Mouse (Mus musculus): ENCODE data around the gene A4gnt. TPM values are rescaled to one million over a fixed set of nuclear protein-coding genes. Genes with fewer than 3 reads are reported as not detected.

A4gnt gene
- polyA plus RNA-seq, 1 experiment from 2014 or later, result 1.2 TPM

DNA sequence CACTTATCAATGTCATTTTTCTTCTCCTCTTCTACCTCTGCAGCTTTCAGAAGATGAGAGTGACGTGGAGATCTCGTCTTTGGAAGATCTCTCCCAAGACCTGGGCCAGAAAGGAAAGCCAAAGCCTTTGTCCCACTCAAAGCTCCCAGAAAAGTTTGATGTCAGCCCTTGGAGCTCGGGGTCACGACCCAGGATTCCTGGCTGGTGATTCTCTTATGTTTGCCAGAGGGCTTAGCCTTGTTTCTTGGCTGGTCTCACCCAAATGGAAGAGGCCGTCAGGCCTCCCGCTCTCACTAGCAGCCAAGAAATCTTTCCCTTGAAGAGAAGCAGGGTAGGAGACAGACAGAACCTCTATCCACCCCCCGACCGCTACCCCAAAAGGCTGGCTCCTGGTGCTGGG lies 55.3 kb downstream of the A4gnt start:
- no peak overlapping the region for H3K4me3 ChIP-seq (replicated peaks; ENCODE audit: low read depth, low read length)
- no peak overlapping the region for H3K9ac ChIP-seq (ENCODE audit: low read depth, low read length)
- ATAC-seq (replicated peaks; ENCODE audit: low FRiP score, low read depth) (no peak), DNase-seq (ENCODE audit: low spot score) (no peak)
- H3K27ac ChIP-seq, result no peak overlapping the region
- 95% methylated on average over 8 of the region's 8 CpGs for WGBS
- no peaks in the 10 kb centered on the region for H3K4me1 ChIP-seq (replicated peaks; ENCODE audit: insufficient read depth, low read length)
- no peak for TF ChIP-seq CTCF (IDR thresholded peaks at IDR 0.05; ENCODE audit: low read depth)
- peaks cover 36% of the 10 kb centered on the region for H3K36me3 ChIP-seq (ENCODE audit: insufficient read depth, low read length)
- no peaks in the 10 kb centered on the region for H3K27me3 ChIP-seq (ENCODE audit: insufficient read depth, low read length)
- H3K4me2 ChIP-seq (ENCODE audit: low read length), result no peak overlapping the region
- H3K9me3 ChIP-seq (replicated peaks; ENCODE audit: low read length), result no peaks in the 10 kb centered on the region

DNA sequence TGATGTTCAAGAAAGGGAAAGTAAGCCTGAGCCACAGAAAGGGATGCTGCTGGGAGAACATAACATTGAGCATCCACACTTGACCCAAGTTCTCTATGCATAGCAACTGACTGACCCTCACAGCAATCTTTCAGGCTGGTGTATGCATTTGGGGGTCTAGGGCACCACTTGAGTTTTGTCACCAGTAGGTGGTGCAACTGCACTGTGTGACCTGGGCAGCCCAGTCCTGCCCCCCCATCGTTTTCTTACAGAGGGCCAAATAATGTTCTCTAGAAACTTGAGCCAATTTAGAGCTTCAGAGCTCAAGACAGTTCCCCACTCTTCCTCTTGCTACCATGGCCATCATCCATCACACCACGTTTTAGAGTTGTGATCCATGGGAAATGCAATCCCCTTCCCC lies 59.3 kb downstream of the A4gnt start:
- no peak for ATAC-seq (replicated peaks; ENCODE audit: low FRiP score, low read depth)

More for the DNA sequence above, 59.3 kb downstream of the A4gnt start:
- Histone ChIP-seq H3K4me1 (replicated peaks; ENCODE audit: insufficient read depth, low read length) (no peaks in the 10 kb centered on the region), H3K9ac (ENCODE audit: low read depth, low read length) (no peak overlapping the region), H3K4me3 (replicated peaks; ENCODE audit: low read depth, low read length) (no peak overlapping the region), H3K36me3 (ENCODE audit: insufficient read depth, low read length) (peaks cover 17% of the 10 kb centered on the region; the same call in 1 of the 2 replicates), H3K4me2 (ENCODE audit: low read length) (no peak overlapping the region), H3K27me3 (ENCODE audit: insufficient read depth, low read length) (no peaks in the 10 kb centered on the region), H3K27ac (no peak overlapping the region), H3K9me3 (replicated peaks; ENCODE audit: low read length) (no peaks in the 10 kb centered on the region)
- no peak for DNase-seq (ENCODE audit: low spot score)
- 27% methylated on average over 2 of the region's 2 CpGs for whole genome bisulfite sequencing
- peak; percentile 53 for TF ChIP-seq CTCF (IDR thresholded peaks at IDR 0.05; ENCODE audit: low read depth)

Other genes starting within 250 kb of the A4gnt start
- gene Mras, start 175.1 kb upstream of the A4gnt start, polyA plus RNA-seq (2015; fragmentation: Nextera tagmentation; extraction: Ambion mirVana), result 19.4 and 19.6 TPM in 2 replicates
- 0.11 TPM in 1 of 2 replicates, not detected in the other for gene Nme9, start 161.0 kb upstream of the A4gnt start, polyA plus RNA-seq (2015; fragmentation: Nextera tagmentation; extraction: Ambion mirVana)
- 15.8 and 18.9 TPM in 2 replicates for gene Armc8, start 43.6 kb upstream of the A4gnt start, polyA plus RNA-seq (2015; fragmentation: Nextera tagmentation; extraction: Ambion mirVana)
- gene Dbr1, start 36.7 kb upstream of the A4gnt start, polyA plus RNA-seq (2015; fragmentation: Nextera tagmentation; extraction: Ambion mirVana), result 17.0 and 21.2 TPM in 2 replicates
- 17.3 and 18.7 TPM in 2 replicates for gene Dzip1l, start 17.0 kb downstream of the A4gnt start, polyA plus RNA-seq (2015; fragmentation: Nextera tagmentation; extraction: Ambion mirVana)
- 0.13 TPM in 1 of 2 replicates, not detected in the other for gene Cldn18, start 104.8 kb downstream of the A4gnt start, polyA plus RNA-seq (2015; fragmentation: Nextera tagmentation; extraction: Ambion mirVana)

Measured in kidney, postnatal 0 days (tissue).